Mouse (Mus musculus) forebrain, embryonic 13.5 days (tissue): ENCODE data around the gene Agbl5. TPM values are rescaled to one million over a fixed set of nuclear protein-coding genes. Genes with fewer than 3 reads are reported as not detected.

Experiments
- ATAC-seq: fragments of 200-750 bp; cut with Nextera tagmentation; 2 replicates; pipeline ENCODE4 v1.8.0; 2017
- H3K27ac ChIP-seq: fragments of 300-500 bp; sonication (generic); 2 replicates; pipeline ENCODE4 v1.5.1; 2015; ENCODE audit warnings: inconsistent platforms, mild to moderate bottlenecking, moderate library complexity
- H3K27me3 ChIP-seq: fragments of 300-500 bp; sonication (generic); 2 replicates; pipeline ENCODE4 v1.6.1; 2015; ENCODE audit warnings: mild to moderate bottlenecking, inconsistent platforms
- H3K36me3 ChIP-seq: fragments of 300-500 bp; sonication (generic); 2 replicates; pipeline ENCODE4 v1.6.1; 2015; ENCODE audit warnings: mild to moderate bottlenecking, inconsistent platforms; ENCODE audit not compliant: poor library complexity, severe bottlenecking
- H3K4me1 ChIP-seq: fragments of 300-500 bp; sonication (generic); 2 replicates; pipeline ENCODE4 v1.6.1; 2015; ENCODE audit warnings: inconsistent platforms
- H3K4me2 ChIP-seq: fragments of 300-500 bp; sonication (generic); 2 replicates; pipeline ENCODE4 v1.6.1; 2015; ENCODE audit warnings: inconsistent platforms, mild to moderate bottlenecking, moderate library complexity
- H3K4me3 ChIP-seq: fragments of 300-500 bp; sonication (generic); 2 replicates; pipeline ENCODE4 v1.5.1; 2015; ENCODE audit warnings: mild to moderate bottlenecking, inconsistent platforms
- H3K9ac ChIP-seq: fragments of 300-500 bp; sonication (generic); 2 replicates; pipeline ENCODE4 v1.6.1; 2015; ENCODE audit warnings: mild to moderate bottlenecking, inconsistent platforms
- H3K9me3 ChIP-seq: fragments of 300-500 bp; sonication (generic); replicated peaks from 2 replicates; pipeline ENCODE4 v1.6.1; 2016; ENCODE audit warnings: inconsistent platforms
- WGBS: fragments of 180-500 bp; shearing (Covaris S2); methylation state at CpG from one replicate; pipeline ENCODE4 v1.1.7; 2015; 5-methylcytosine and 5-hydroxymethylcytosine counted together
- polyA plus RNA-seq: library from polyadenylated mRNA; unstranded; fragments of >200 nt; fragmentation: Nextera tagmentation; extraction: Ambion mirVana; gene quantifications from 2 replicates; pipeline ENCODE4 v1.2.1, GENCODE M21; 2015

The Agbl5 gene
- polyA plus RNA-seq, 1 experiment from 2014 or later: 22.7 TPM

- no peaks in the 10 kb centered on the region for H3K36me3 ChIP-seq
- H3K27me3 ChIP-seq: no peaks in the 10 kb centered on the region; the same call in none of the 2 replicates
- WGBS: 5% methylated on average over 43 of the region's 44 CpGs
- peaks cover 18% of the 10 kb centered on the region for H3K4me1 ChIP-seq
- H3K27ac ChIP-seq: no peak within 1 kb of the TSS
- H3K4me2 ChIP-seq: peak within 1 kb of the TSS; percentile 82
- ATAC-seq: peak; percentile 46
- no peaks in the 10 kb centered on the region for H3K9me3 ChIP-seq
- peak within 1 kb of the TSS; percentile 74 for H3K9ac ChIP-seq
- peak within 1 kb of the TSS; percentile 51 for H3K4me3 ChIP-seq
These were observed 56.7 kb downstream of the Agbl5 start, which contains the start of gene Cgref1 for GRCm38 (mm10) chr5:30944956-30945781. Cgref1 (minus strand) TSS chr5:30945591.

- Histone ChIP-seq H3K27ac (no peak overlapping the region), H3K4me2 (peak overlapping the region; percentile 88; the same call in 1 of the 2 replicates), H3K9me3 (no peaks in the 10 kb centered on the region), H3K4me1 (peaks cover 23% of the 10 kb centered on the region), H3K9ac (no peak overlapping the region), H3K27me3 (no peaks in the 10 kb centered on the region; the same call in none of the 2 replicates), H3K36me3 (peaks cover 23% of the 10 kb centered on the region), H3K4me3 (no peak overlapping the region)
- 71% methylated on average over 5 of the region's 5 CpGs for WGBS
- no peak for ATAC-seq
These were observed 60.1 kb downstream of the Agbl5 start for GRCm38 (mm10) chr5:30948620-30949019.

- under 1% methylated on average over 31 of the region's 31 CpGs for WGBS
- peaks cover 34% of the 10 kb centered on the region for H3K36me3 ChIP-seq
- H3K27ac ChIP-seq: peak overlapping the region; percentile 51
- no peaks in the 10 kb centered on the region for H3K9me3 ChIP-seq
- peak; percentile 87 for ATAC-seq
- peak overlapping the region; percentile 71 for H3K9ac ChIP-seq
- H3K27me3 ChIP-seq: no peaks in the 10 kb centered on the region; the same call in none of the 2 replicates
- peak overlapping the region; percentile 88 for H3K4me2 ChIP-seq
- H3K4me3 ChIP-seq: peak overlapping the region; percentile 59
- H3K4me1 ChIP-seq: peaks cover 22% of the 10 kb centered on the region
These were observed 61.3 kb downstream of the Agbl5 start for GRCm38 (mm10) chr5:30949654-30950326.

GRCm38 (mm10) chr5:30950451-30950850 is 62.0 kb downstream of the Agbl5 start:
- peaks cover 41% of the 10 kb centered on the region for H3K36me3 ChIP-seq
- WGBS: 70% methylated on average over 4 of the region's 4 CpGs
- no peaks in the 10 kb centered on the region for H3K9me3 ChIP-seq
- H3K27ac ChIP-seq: peak overlapping the region; percentile 51; the same call in 1 of the 2 replicates
- peaks cover 18% of the 10 kb centered on the region for H3K4me1 ChIP-seq
- no peaks in the 10 kb centered on the region; the same call in none of the 2 replicates for H3K27me3 ChIP-seq
- H3K4me3 ChIP-seq: peak overlapping the region; percentile 59
- H3K9ac ChIP-seq: peak overlapping the region; percentile 71
- peak overlapping the region; percentile 88 for H3K4me2 ChIP-seq
- no peak; the same call in 1 of the 2 replicates for ATAC-seq

GRCm38 (mm10) chr5:30950922-30951321 is 62.4 kb downstream of the Agbl5 start:
- ATAC-seq: no peak
- Histone ChIP-seq H3K4me3 (no peak overlapping the region), H3K9ac (no peak overlapping the region), H3K9me3 (no peaks in the 10 kb centered on the region), H3K27ac (no peak overlapping the region), H3K27me3 (no peaks in the 10 kb centered on the region; the same call in none of the 2 replicates), H3K36me3 (peaks cover 46% of the 10 kb centered on the region), H3K4me1 (peaks cover 18% of the 10 kb centered on the region), H3K4me2 (no peak overlapping the region)
- WGBS: 81% methylated on average over 2 of the region's 2 CpGs

- no peaks in the 10 kb centered on the region; the same call in none of the 2 replicates for H3K27me3 ChIP-seq
- H3K4me1 ChIP-seq: peaks cover 18% of the 10 kb centered on the region
- no peak overlapping the region for H3K4me2 ChIP-seq
- H3K9me3 ChIP-seq: no peaks in the 10 kb centered on the region
- no peak overlapping the region for H3K27ac ChIP-seq
- WGBS: 83% methylated on average over 6 of the region's 6 CpGs
- peaks cover 48% of the 10 kb centered on the region for H3K36me3 ChIP-seq
- no peak for ATAC-seq
- no peak overlapping the region for H3K9ac ChIP-seq
- no peak overlapping the region for H3K4me3 ChIP-seq
These were observed 63.2 kb downstream of the Agbl5 start for GRCm38 (mm10) chr5:30951706-30952105.

GRCm38 (mm10) chr5:30952551-30952950 is 64.1 kb downstream of the Agbl5 start:
- H3K9ac ChIP-seq: no peak overlapping the region
- WGBS: 83% methylated on average over 5 of the region's 5 CpGs
- no peak for ATAC-seq
- no peaks in the 10 kb centered on the region; the same call in 1 of the 2 replicates for H3K27me3 ChIP-seq
- H3K9me3 ChIP-seq: no peaks in the 10 kb centered on the region
- H3K4me1 ChIP-seq: peaks cover 22% of the 10 kb centered on the region
- H3K36me3 ChIP-seq: peaks cover 52% of the 10 kb centered on the region
- no peak overlapping the region for H3K4me3 ChIP-seq
- H3K4me2 ChIP-seq: no peak overlapping the region
- no peak overlapping the region for H3K27ac ChIP-seq

GRCm38 (mm10) chr5:30954065-30954464 is 65.6 kb downstream of the Agbl5 start:
- H3K36me3 ChIP-seq: peaks cover 66% of the 10 kb centered on the region
- H3K4me3 ChIP-seq: no peak overlapping the region
- no peak overlapping the region for H3K4me2 ChIP-seq
- H3K9ac ChIP-seq: no peak overlapping the region
- H3K27ac ChIP-seq: no peak overlapping the region
- no peaks in the 10 kb centered on the region for H3K27me3 ChIP-seq
- ATAC-seq: no peak
- WGBS: 98% methylated on average over 6 of the region's 6 CpGs
- H3K9me3 ChIP-seq: no peaks in the 10 kb centered on the region
- H3K4me1 ChIP-seq: peaks cover 34% of the 10 kb centered on the region

- Histone ChIP-seq H3K4me2 (no peak overlapping the region), H3K9ac (no peak overlapping the region), H3K4me1 (peaks cover 34% of the 10 kb centered on the region), H3K36me3 (peaks cover 66% of the 10 kb centered on the region), H3K9me3 (no peaks in the 10 kb centered on the region), H3K27me3 (no peaks in the 10 kb centered on the region), H3K4me3 (no peak overlapping the region), H3K27ac (no peak overlapping the region)
- no peak for ATAC-seq
- WGBS: 94% methylated on average over 9 of the region's 9 CpGs
These were observed 66.1 kb downstream of the Agbl5 start for GRCm38 (mm10) chr5:30954556-30954955.

- Histone ChIP-seq H3K4me1 (peaks cover 23% of the 10 kb centered on the region), H3K27me3 (no peaks in the 10 kb centered on the region), H3K27ac (no peak overlapping the region), H3K9me3 (no peaks in the 10 kb centered on the region), H3K36me3 (peaks cover 66% of the 10 kb centered on the region), H3K4me3 (no peak overlapping the region), H3K9ac (no peak overlapping the region), H3K4me2 (no peak overlapping the region)
- 87% methylated on average over 6 of the region's 6 CpGs for WGBS
- no peak for ATAC-seq
These were observed 67.3 kb downstream of the Agbl5 start for GRCm38 (mm10) chr5:30955751-30956150.
